Mouse (Mus musculus) neural tube, embryonic 14.5 days (tissue): ENCODE results near the gene Gm47995. TPM values are rescaled to one million over a fixed set of nuclear protein-coding genes. Genes with fewer than 3 reads are reported as not detected.

Experiments used
- ATAC-seq: fragments of 200-750 bp; cut with Nextera tagmentation; 2 replicates; pipeline ENCODE4 v1.8.0; 2017; ENCODE audit warnings: low read depth, mild to moderate bottlenecking, moderate TSS enrichment, moderate library complexity
- H3K27ac ChIP-seq: fragments of 300-500 bp; sonication (generic); 2 replicates; pipeline ENCODE4 v1.5.1; 2014; ENCODE audit warnings: low read depth, mild to moderate bottlenecking, control low read depth, low read length, moderate library complexity, mixed read lengths
- H3K27me3 ChIP-seq: fragments of 300-500 bp; sonication (generic); 2 replicates; pipeline ENCODE4 v1.6.1; 2014; ENCODE audit warnings: low read length; ENCODE audit not compliant: control insufficient read depth, insufficient read depth
- H3K36me3 ChIP-seq: fragments of 300-500 bp; sonication (generic); 2 replicates; pipeline ENCODE4 v1.6.1; 2014; ENCODE audit warnings: low read length, mixed read lengths; ENCODE audit not compliant: control insufficient read depth, insufficient read depth
- H3K4me1 ChIP-seq: fragments of 300-500 bp; sonication (generic); 2 replicates; pipeline ENCODE4 v1.6.1; 2014; ENCODE audit warnings: low read length; ENCODE audit not compliant: control insufficient read depth, insufficient read depth
- H3K4me2 ChIP-seq: fragments of 300-500 bp; sonication (generic); 2 replicates; pipeline ENCODE4 v1.6.1; 2014; ENCODE audit warnings: mild to moderate bottlenecking, low read depth, low read length, control low read depth
- H3K4me3 ChIP-seq: fragments of 300-500 bp; sonication (generic); 2 replicates; pipeline ENCODE4 v1.5.1; 2014; ENCODE audit warnings: low read depth, low read length, control low read depth, mixed read lengths
- H3K9ac ChIP-seq: fragments of 300-500 bp; sonication (generic); replicated peaks from 2 replicates; pipeline ENCODE4 v1.6.1; 2014; ENCODE audit warnings: low read depth, mild to moderate bottlenecking, control low read depth, low read length, mixed read lengths
- H3K9me3 ChIP-seq: fragments of 300-500 bp; sonication (generic); 2 replicates; pipeline ENCODE4 v1.6.1; 2016; ENCODE audit warnings: low read length; ENCODE audit not compliant: control insufficient read depth
- WGBS: fragments of 180-500 bp; shearing (Covaris S2); extraction: QIAGEN DNeasy Blood & Tissue Kit; methylation state at CpG from one replicate; pipeline ENCODE4 v1.1.7; 2014; 5-methylcytosine and 5-hydroxymethylcytosine counted together
- polyA plus RNA-seq: library from polyadenylated mRNA; unstranded; fragments of >200 nt; fragmentation: Nextera tagmentation; extraction: Ambion mirVana; gene quantifications from 2 replicates; pipeline ENCODE4 v1.2.1, GENCODE M21; 2014

Gene Gm47995
- polyA plus RNA-seq, 1 experiment from 2014 or later = not detected

- 71% methylated on average over 7 of the region's 7 CpGs for WGBS
Observed at GRCm38 (mm10) chr1:151220098-151220497, 21.9 kb downstream of the Gm47995 start.

GRCm38 (mm10) chr1:151222561-151223267 is 24.5 kb downstream of the Gm47995 start:
- Histone ChIP-seq H3K4me1 (no peaks in the 10 kb centered on the region), H3K9ac (no peak overlapping the region), H3K4me3 (no peak overlapping the region), H3K4me2 (no peak overlapping the region), H3K27ac (no peak overlapping the region), H3K27me3 (no peaks in the 10 kb centered on the region), H3K36me3 (no peaks in the 10 kb centered on the region), H3K9me3 (no peaks in the 10 kb centered on the region)
- 89% methylated on average over 10 of the region's 10 CpGs for WGBS
- no peak for ATAC-seq

More at GRCm38 (mm10) chr1:151220098-151220497, 21.9 kb downstream of the Gm47995 start:
- no peaks in the 10 kb centered on the region for H3K9me3 ChIP-seq
- no peaks in the 10 kb centered on the region for H3K27me3 ChIP-seq
- H3K4me2 ChIP-seq = no peak overlapping the region
- H3K9ac ChIP-seq = no peak overlapping the region
- H3K36me3 ChIP-seq = no peaks in the 10 kb centered on the region
- no peak overlapping the region for H3K27ac ChIP-seq
- no peak for ATAC-seq
- H3K4me3 ChIP-seq = no peak overlapping the region
- no peaks in the 10 kb centered on the region for H3K4me1 ChIP-seq

GRCm38 (mm10) chr1:151223377-151223776 is 25.1 kb downstream of the Gm47995 start:
- no peaks in the 10 kb centered on the region for H3K27me3 ChIP-seq
- no peak overlapping the region for H3K4me3 ChIP-seq
- H3K4me2 ChIP-seq = no peak overlapping the region
- no peaks in the 10 kb centered on the region for H3K36me3 ChIP-seq
- no peaks in the 10 kb centered on the region for H3K4me1 ChIP-seq
- no peak overlapping the region for H3K9ac ChIP-seq
- no peak for ATAC-seq
- no peak overlapping the region for H3K27ac ChIP-seq
- WGBS = 92% methylated on average over 1 of the region's 1 CpGs
- no peaks in the 10 kb centered on the region for H3K9me3 ChIP-seq

GRCm38 (mm10) chr1:151224536-151224935 is 26.3 kb downstream of the Gm47995 start:
- Histone ChIP-seq H3K36me3 (no peaks in the 10 kb centered on the region), H3K4me1 (no peaks in the 10 kb centered on the region), H3K4me2 (no peak overlapping the region), H3K4me3 (no peak overlapping the region), H3K9me3 (no peaks in the 10 kb centered on the region), H3K9ac (no peak overlapping the region), H3K27me3 (no peaks in the 10 kb centered on the region), H3K27ac (no peak overlapping the region)
- ATAC-seq = no peak
- 87% methylated on average over 1 of the region's 1 CpGs for WGBS

GRCm38 (mm10) chr1:151227506-151227905 is 29.3 kb downstream of the Gm47995 start:
- no peaks in the 10 kb centered on the region for H3K27me3 ChIP-seq
- no peak overlapping the region for H3K4me3 ChIP-seq
- 81% methylated on average over 8 of the region's 8 CpGs for whole genome bisulfite sequencing
- no peaks in the 10 kb centered on the region for H3K36me3 ChIP-seq
- H3K4me1 ChIP-seq = no peaks in the 10 kb centered on the region
- H3K9me3 ChIP-seq = no peaks in the 10 kb centered on the region
- no peak for ATAC-seq
- no peak overlapping the region for H3K9ac ChIP-seq
- H3K4me2 ChIP-seq = no peak overlapping the region
- H3K27ac ChIP-seq = no peak overlapping the region

GRCm38 (mm10) chr1:151228320-151228989 is 30.2 kb downstream of the Gm47995 start:
- no peak overlapping the region for H3K4me3 ChIP-seq
- H3K36me3 ChIP-seq = no peaks in the 10 kb centered on the region
- H3K27me3 ChIP-seq = no peaks in the 10 kb centered on the region
- H3K9ac ChIP-seq = no peak overlapping the region
- H3K9me3 ChIP-seq = no peaks in the 10 kb centered on the region
- H3K4me1 ChIP-seq = no peaks in the 10 kb centered on the region
- ATAC-seq = no peak
- 83% methylated on average over 1 of the region's 1 CpGs for WGBS
- no peak overlapping the region for H3K27ac ChIP-seq
- H3K4me2 ChIP-seq = no peak overlapping the region

GRCm38 (mm10) chr1:151232346-151232745 is 34.1 kb downstream of the Gm47995 start:
- no peak overlapping the region for H3K9ac ChIP-seq
- no peak overlapping the region for H3K4me3 ChIP-seq
- no peaks in the 10 kb centered on the region for H3K4me1 ChIP-seq
- no peaks in the 10 kb centered on the region for H3K27me3 ChIP-seq
- no peaks in the 10 kb centered on the region for H3K9me3 ChIP-seq
- H3K4me2 ChIP-seq = no peak overlapping the region
- no peak overlapping the region for H3K27ac ChIP-seq
- no peaks in the 10 kb centered on the region for H3K36me3 ChIP-seq
- WGBS = 88% methylated on average over 3 of the region's 3 CpGs
- no peak for ATAC-seq

- H3K4me1 ChIP-seq = no peaks in the 10 kb centered on the region
- H3K4me3 ChIP-seq = no peak overlapping the region
- ATAC-seq = no peak
- H3K27me3 ChIP-seq = no peaks in the 10 kb centered on the region
- H3K4me2 ChIP-seq = no peak overlapping the region
- H3K9me3 ChIP-seq = no peaks in the 10 kb centered on the region
- WGBS = 87% methylated on average over 3 of the region's 3 CpGs
- no peak overlapping the region for H3K27ac ChIP-seq
- H3K36me3 ChIP-seq = no peaks in the 10 kb centered on the region
- no peak overlapping the region for H3K9ac ChIP-seq
Observed at GRCm38 (mm10) chr1:151233756-151234155, 35.5 kb downstream of the Gm47995 start.

- Histone ChIP-seq H3K36me3 (no peaks in the 10 kb centered on the region), H3K4me3 (no peak overlapping the region), H3K9me3 (no peaks in the 10 kb centered on the region), H3K4me1 (no peaks in the 10 kb centered on the region), H3K27ac (no peak overlapping the region), H3K9ac (no peak overlapping the region), H3K27me3 (no peaks in the 10 kb centered on the region), H3K4me2 (no peak overlapping the region)
- 13% methylated on average over 2 of the region's 2 CpGs for WGBS
- ATAC-seq = no peak
Observed at GRCm38 (mm10) chr1:151235574-151235973, 37.3 kb downstream of the Gm47995 start.
